Mouse (Mus musculus) midbrain, embryonic 12.5 days (tissue): ENCODE measurements around the gene Man2a2. TPM values are rescaled to one million over a fixed set of nuclear protein-coding genes. Genes with fewer than 3 reads are reported as not detected.

ENCODE experiments used
- ATAC-seq: fragments of 200-750 bp; cut with Nextera tagmentation; 2 replicates; pipeline ENCODE4 v1.8.0; 2017; ENCODE audit warnings: low read depth, moderate TSS enrichment, moderate library complexity; ENCODE audit not compliant: low FRiP score
- H3K27ac ChIP-seq: fragments of 300-500 bp; sonication (generic); replicated peaks from 2 replicates; pipeline ENCODE4 v1.5.1; 2016; ENCODE audit warnings: mild to moderate bottlenecking
- H3K27me3 ChIP-seq: fragments of 300-500 bp; sonication (generic); 2 replicates; pipeline ENCODE4 v1.6.1; 2016; ENCODE audit warnings: mild to moderate bottlenecking
- H3K36me3 ChIP-seq: fragments of 300-500 bp; sonication (generic); 2 replicates; pipeline ENCODE4 v1.6.1; 2016
- H3K4me1 ChIP-seq: fragments of 300-500 bp; sonication (generic); 2 replicates; pipeline ENCODE4 v1.6.1; 2016
- H3K4me2 ChIP-seq: fragments of 300-500 bp; sonication (generic); replicated peaks from 2 replicates; pipeline ENCODE4 v1.6.1; 2016; ENCODE audit warnings: mild to moderate bottlenecking, moderate library complexity
- H3K4me3 ChIP-seq: fragments of 300-500 bp; sonication (generic); 2 replicates; pipeline ENCODE4 v1.5.1; 2016; ENCODE audit warnings: mild to moderate bottlenecking
- H3K9ac ChIP-seq: fragments of 300-500 bp; sonication (generic); replicated peaks from 2 replicates; pipeline ENCODE4 v1.6.1; 2016; ENCODE audit warnings: mild to moderate bottlenecking, moderate library complexity
- H3K9me3 ChIP-seq: fragments of 300-500 bp; sonication (generic); 2 replicates; pipeline ENCODE4 v1.6.1; 2016; ENCODE audit warnings: mild to moderate bottlenecking
- whole genome bisulfite sequencing: fragments of 180-500 bp; shearing (Covaris S2); methylation state at CpG from one replicate; pipeline ENCODE4 v1.1.7; 2016; 5-methylcytosine and 5-hydroxymethylcytosine counted together
- polyA plus RNA-seq: library from polyadenylated mRNA; unstranded; fragments of >200 nt; fragmentation: Nextera tagmentation; extraction: Ambion mirVana; gene quantifications from 2 replicates; pipeline ENCODE4 v1.2.1, GENCODE M21; 2016

Man2a2 gene
- polyA plus RNA-seq, 1 experiment from 2014 or later, result 23.1 TPM

GRCm38 (mm10) chr7:80324043-80324815, 46.9 kb downstream of the Man2a2 start, which contains the start of gene Rccd1:
TSS of gene Rccd1 (minus strand) at chr7:80324454.
- Histone ChIP-seq H3K27me3 (no peaks in the 10 kb centered on the region), H3K4me3 (peak within 1 kb of the TSS; percentile 61), H3K9ac (peak within 1 kb of the TSS; percentile 63), H3K27ac (peak within 1 kb of the TSS; percentile 80), H3K4me2 (peak within 1 kb of the TSS; percentile 81), H3K9me3 (no peaks in the 10 kb centered on the region), H3K36me3 (peaks cover 68% of the 10 kb centered on the region), H3K4me1 (peaks cover 15% of the 10 kb centered on the region)
- peak; percentile 99 for ATAC-seq
- 1% methylated on average over 38 of the region's 38 CpGs for WGBS

- H3K36me3 ChIP-seq, result peaks cover 67% of the 10 kb centered on the region
- H3K4me2 ChIP-seq, result peak overlapping the region; percentile 81
- H3K4me3 ChIP-seq, result peak overlapping the region; percentile 61
- peaks cover 15% of the 10 kb centered on the region for H3K4me1 ChIP-seq
- ATAC-seq, result no peak
- no peaks in the 10 kb centered on the region for H3K9me3 ChIP-seq
- 23% methylated on average over 8 of the region's 8 CpGs for WGBS
- H3K27ac ChIP-seq, result 0 out of 2 replicates have a peak overlapping the region, but pooled peaks have one; percentile 80
- no peaks in the 10 kb centered on the region for H3K27me3 ChIP-seq
- peak overlapping the region; percentile 63 for H3K9ac ChIP-seq
Observed at GRCm38 (mm10) chr7:80323336-80323735, 47.8 kb downstream of the Man2a2 start.

GRCm38 (mm10) chr7:80319846-80320496, 51.2 kb downstream of the Man2a2 start:
- 85% methylated on average over 19 of the region's 19 CpGs for WGBS
- H3K27me3 ChIP-seq, result no peaks in the 10 kb centered on the region
- peaks cover 48% of the 10 kb centered on the region for H3K36me3 ChIP-seq
- no peak overlapping the region for H3K27ac ChIP-seq
- H3K4me2 ChIP-seq, result no peak overlapping the region
- no peak overlapping the region for H3K9ac ChIP-seq
- peaks cover 15% of the 10 kb centered on the region for H3K4me1 ChIP-seq
- no peak overlapping the region for H3K4me3 ChIP-seq
- ATAC-seq, result no peak
- no peaks in the 10 kb centered on the region for H3K9me3 ChIP-seq

GRCm38 (mm10) chr7:80318670-80319069, 52.5 kb downstream of the Man2a2 start:
- H3K9ac ChIP-seq, result 0 out of 2 replicates have a peak overlapping the region, but pooled peaks have one; percentile 8
- 99% methylated on average over 4 of the region's 4 CpGs for whole genome bisulfite sequencing
- no peaks in the 10 kb centered on the region for H3K9me3 ChIP-seq
- peaks cover 60% of the 10 kb centered on the region for H3K36me3 ChIP-seq
- no peak for ATAC-seq
- no peak overlapping the region for H3K4me2 ChIP-seq
- no peak overlapping the region for H3K4me3 ChIP-seq
- no peaks in the 10 kb centered on the region for H3K27me3 ChIP-seq
- peaks cover 15% of the 10 kb centered on the region for H3K4me1 ChIP-seq
- H3K27ac ChIP-seq, result no peak overlapping the region

- H3K9me3 ChIP-seq, result no peaks in the 10 kb centered on the region
- peaks cover 71% of the 10 kb centered on the region for H3K36me3 ChIP-seq
- no peak overlapping the region for H3K4me2 ChIP-seq
Observed at GRCm38 (mm10) chr7:80317439-80318115, 53.6 kb downstream of the Man2a2 start.

GRCm38 (mm10) chr7:80315733-80316132, 55.4 kb downstream of the Man2a2 start:
- Histone ChIP-seq H3K4me2 (no peak overlapping the region), H3K36me3 (peaks cover 78% of the 10 kb centered on the region), H3K9ac (no peak overlapping the region), H3K27ac (no peak overlapping the region), H3K4me3 (no peak overlapping the region), H3K27me3 (no peaks in the 10 kb centered on the region), H3K4me1 (no peaks in the 10 kb centered on the region), H3K9me3 (no peaks in the 10 kb centered on the region)
- no peak for ATAC-seq
- 91% methylated on average over 2 of the region's 2 CpGs for WGBS

More at GRCm38 (mm10) chr7:80317439-80318115, 53.6 kb downstream of the Man2a2 start:
- H3K4me3 ChIP-seq, result no peak overlapping the region
- peaks cover 6% of the 10 kb centered on the region; the same call in 1 of the 2 replicates for H3K4me1 ChIP-seq
- ATAC-seq, result no peak
- no peaks in the 10 kb centered on the region for H3K27me3 ChIP-seq
- H3K27ac ChIP-seq, result no peak overlapping the region
- WGBS, result 74% methylated on average over 1 of the region's 1 CpGs
- H3K9ac ChIP-seq, result no peak overlapping the region

- Histone ChIP-seq H3K27ac (no peak overlapping the region), H3K4me3 (no peak overlapping the region), H3K9ac (no peak overlapping the region), H3K36me3 (peaks cover 93% of the 10 kb centered on the region), H3K4me1 (no peaks in the 10 kb centered on the region), H3K4me2 (no peak overlapping the region), H3K9me3 (no peaks in the 10 kb centered on the region), H3K27me3 (no peaks in the 10 kb centered on the region)
- 87% methylated on average over 7 of the region's 7 CpGs for WGBS
- no peak for ATAC-seq
Observed at GRCm38 (mm10) chr7:80310771-80311170, 60.4 kb downstream of the Man2a2 start.

- Histone ChIP-seq H3K4me1 (no peaks in the 10 kb centered on the region), H3K9me3 (no peaks in the 10 kb centered on the region), H3K27ac (no peak overlapping the region), H3K4me2 (no peak overlapping the region), H3K4me3 (no peak overlapping the region), H3K9ac (no peak overlapping the region), H3K27me3 (no peaks in the 10 kb centered on the region), H3K36me3 (peaks cover 94% of the 10 kb centered on the region)
- WGBS, result 87% methylated on average over 3 of the region's 3 CpGs
- no peak for ATAC-seq
Observed at GRCm38 (mm10) chr7:80307766-80308165, 63.4 kb downstream of the Man2a2 start.

- H3K27me3 ChIP-seq, result no peaks in the 10 kb centered on the region
- ATAC-seq, result no peak
- no peak overlapping the region for H3K9ac ChIP-seq
- 87% methylated on average over 2 of the region's 2 CpGs for whole genome bisulfite sequencing
- H3K4me1 ChIP-seq, result peaks cover 17% of the 10 kb centered on the region
- no peak overlapping the region for H3K4me3 ChIP-seq
- no peak overlapping the region for H3K4me2 ChIP-seq
- H3K27ac ChIP-seq, result no peak overlapping the region
- H3K36me3 ChIP-seq, result peaks cover 66% of the 10 kb centered on the region
- H3K9me3 ChIP-seq, result no peaks in the 10 kb centered on the region
Observed at GRCm38 (mm10) chr7:80301522-80301921, 69.7 kb downstream of the Man2a2 start.

- no peaks in the 10 kb centered on the region for H3K27me3 ChIP-seq
- H3K9me3 ChIP-seq, result no peaks in the 10 kb centered on the region
- 98% methylated on average over 3 of the region's 3 CpGs for WGBS
- H3K4me2 ChIP-seq, result no peak overlapping the region
- no peak overlapping the region for H3K27ac ChIP-seq
- no peak overlapping the region for H3K9ac ChIP-seq
- peaks cover 24% of the 10 kb centered on the region for H3K4me1 ChIP-seq
- peaks cover 48% of the 10 kb centered on the region for H3K36me3 ChIP-seq
- ATAC-seq, result no peak
- no peak overlapping the region for H3K4me3 ChIP-seq
Observed at GRCm38 (mm10) chr7:80299568-80299967, 71.6 kb downstream of the Man2a2 start.
